Mouse (Mus musculus): ENCODE measurements at regions not wholly inside any gene's neighbourhood (a gene's known extent, or its start where the extent isn't known, plus 50 kb on each side); places are given as distances from the start of the nearest gene placed in this dataset.

DNA sequence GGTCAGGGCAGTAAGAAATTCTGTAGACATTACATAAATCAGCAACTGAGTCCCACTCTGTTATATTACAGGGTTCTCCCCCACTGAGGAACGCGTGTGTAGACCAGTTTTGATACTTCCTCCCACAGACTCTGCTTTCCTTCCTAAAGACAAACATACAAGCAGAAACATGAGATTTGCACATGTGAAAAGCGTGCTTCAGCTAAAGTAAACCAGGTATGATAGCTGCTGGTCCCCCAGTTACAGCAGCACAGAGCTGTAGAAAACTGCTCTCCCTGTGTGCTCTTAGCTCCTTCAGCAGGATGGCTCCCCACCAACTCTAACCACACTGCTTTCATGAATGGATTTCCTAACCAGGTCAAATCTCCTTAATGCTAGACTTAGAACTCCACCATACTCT, 175.0 kb downstream of the Spry2 start:
- Histone ChIP-seq H3K4me1 (ENCODE audit: control insufficient read depth, insufficient read depth, low read length) (no peaks in the 10 kb centered on the region), H3K27ac (ENCODE audit: low read length) (no peak overlapping the region), H3K4me3 (ENCODE audit: low read depth, low read length) (no peak overlapping the region), H3K9me3 (ENCODE audit: control insufficient read depth, low read depth, low read length) (no peaks in the 10 kb centered on the region), H3K4me2 (replicated peaks; ENCODE audit: low read depth, low read length) (no peak overlapping the region), H3K36me3 (ENCODE audit: control insufficient read depth, insufficient read depth, low read length) (no peaks in the 10 kb centered on the region), H3K9ac (replicated peaks; ENCODE audit: low read depth, low read length) (no peak overlapping the region), H3K27me3 (ENCODE audit: control insufficient read depth, insufficient read depth, low read length) (no peaks in the 10 kb centered on the region)
- 66% methylated on average over 3 of the region's 3 CpGs for WGBS
- no peak for ATAC-seq (ENCODE audit: insufficient number of reproducible peaks, insufficient read depth, low FRiP score, low read depth)

DNA sequence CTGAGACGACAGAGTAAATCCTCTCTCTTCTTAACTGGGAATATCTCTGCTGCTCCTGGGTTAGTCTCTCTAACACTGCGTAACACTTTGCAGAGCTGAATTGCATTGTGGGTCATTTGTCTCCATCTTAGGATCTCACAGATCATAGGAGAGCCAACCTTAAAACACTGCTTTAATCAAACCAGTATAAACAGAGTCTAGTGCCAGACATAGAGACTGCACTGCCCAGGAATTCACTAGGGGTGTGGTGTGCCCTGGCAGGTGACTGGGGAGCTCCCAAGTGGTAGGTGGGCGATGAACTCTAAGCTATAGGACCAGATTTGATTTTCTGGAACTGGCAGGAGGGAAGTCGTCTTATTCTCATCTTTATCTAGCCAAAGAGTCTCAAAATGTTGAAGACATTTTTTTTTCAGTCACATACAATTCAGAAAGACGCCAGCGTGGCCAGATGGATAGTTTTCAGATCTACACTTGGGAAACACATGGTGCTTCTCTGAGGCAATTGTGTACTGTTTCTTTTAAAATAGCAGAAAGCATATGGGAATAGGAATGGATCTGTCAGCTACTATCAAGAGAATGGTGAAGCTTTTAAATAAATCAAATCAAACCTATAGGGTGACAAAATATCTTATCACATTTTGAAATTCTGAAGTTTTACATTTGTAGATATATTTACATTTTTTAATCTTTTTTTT, 175.7 kb downstream of the Spry2 start:
- no peaks in the 10 kb centered on the region for H3K27me3 ChIP-seq (ENCODE audit: control insufficient read depth, insufficient read depth, low read length)
- no peak overlapping the region for H3K9ac ChIP-seq (replicated peaks; ENCODE audit: low read depth, low read length)
- H3K9me3 ChIP-seq (ENCODE audit: control insufficient read depth, low read depth, low read length) = no peaks in the 10 kb centered on the region
- no peak overlapping the region for H3K27ac ChIP-seq (ENCODE audit: low read length)
- no peaks in the 10 kb centered on the region for H3K36me3 ChIP-seq (ENCODE audit: control insufficient read depth, insufficient read depth, low read length)
- WGBS = 73% methylated on average over 6 of the region's 6 CpGs
- no peaks in the 10 kb centered on the region for H3K4me1 ChIP-seq (ENCODE audit: control insufficient read depth, insufficient read depth, low read length)
- H3K4me2 ChIP-seq (replicated peaks; ENCODE audit: low read depth, low read length) = no peak overlapping the region
- ATAC-seq (ENCODE audit: insufficient number of reproducible peaks, insufficient read depth, low FRiP score, low read depth) = no peak
- no peak overlapping the region for H3K4me3 ChIP-seq (ENCODE audit: low read depth, low read length)

DNA sequence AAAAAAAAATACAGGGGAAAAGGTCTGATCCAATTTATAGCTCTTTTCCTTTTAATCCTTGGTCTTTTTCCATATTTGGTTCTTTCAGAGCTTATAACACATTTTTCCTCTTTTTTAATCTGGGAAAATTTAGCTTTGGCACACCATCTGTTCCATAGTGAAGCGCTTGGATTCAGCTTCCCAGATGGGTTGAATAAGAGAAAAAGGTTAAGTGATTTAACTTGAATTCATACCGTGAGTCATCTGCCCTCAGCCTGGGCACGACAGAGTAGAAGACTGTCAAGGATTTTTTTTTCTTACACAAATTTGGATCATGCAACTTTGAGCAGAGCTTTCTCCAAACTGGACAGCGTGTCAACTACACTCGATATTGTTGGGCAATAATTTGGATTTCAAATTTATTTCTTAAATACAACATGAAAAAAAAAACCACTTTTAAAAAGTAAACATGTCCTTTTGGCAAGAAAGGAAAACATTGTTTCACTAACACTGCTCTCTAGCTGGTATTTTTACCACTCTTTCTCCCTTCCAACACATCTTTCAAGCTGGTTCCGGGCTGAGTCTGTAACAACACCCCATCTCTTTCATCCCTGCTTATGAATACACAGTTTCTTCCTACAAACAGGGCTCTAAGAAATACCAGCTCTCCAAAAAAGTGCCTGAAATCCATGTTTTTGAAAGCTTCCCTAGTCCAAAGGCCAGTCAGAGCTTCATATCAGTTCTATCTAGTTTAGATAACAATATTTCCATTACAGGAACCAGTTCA, 177.8 kb downstream of the Spry2 start:
- no peak overlapping the region for H3K4me3 ChIP-seq (ENCODE audit: low read depth, low read length)
- H3K9me3 ChIP-seq (ENCODE audit: control insufficient read depth, low read depth, low read length) = no peaks in the 10 kb centered on the region
- no peaks in the 10 kb centered on the region for H3K4me1 ChIP-seq (ENCODE audit: control insufficient read depth, insufficient read depth, low read length)
- H3K27ac ChIP-seq (ENCODE audit: low read length) = no peak overlapping the region
- no peak overlapping the region for H3K4me2 ChIP-seq (replicated peaks; ENCODE audit: low read depth, low read length)
- no peaks in the 10 kb centered on the region for H3K27me3 ChIP-seq (ENCODE audit: control insufficient read depth, insufficient read depth, low read length)
- ATAC-seq (ENCODE audit: insufficient number of reproducible peaks, insufficient read depth, low FRiP score, low read depth) = no peak
- WGBS = 82% methylated on average over 6 of the region's 6 CpGs
- no peak overlapping the region for H3K9ac ChIP-seq (replicated peaks; ENCODE audit: low read depth, low read length)
- H3K36me3 ChIP-seq (ENCODE audit: control insufficient read depth, insufficient read depth, low read length) = no peaks in the 10 kb centered on the region

DNA sequence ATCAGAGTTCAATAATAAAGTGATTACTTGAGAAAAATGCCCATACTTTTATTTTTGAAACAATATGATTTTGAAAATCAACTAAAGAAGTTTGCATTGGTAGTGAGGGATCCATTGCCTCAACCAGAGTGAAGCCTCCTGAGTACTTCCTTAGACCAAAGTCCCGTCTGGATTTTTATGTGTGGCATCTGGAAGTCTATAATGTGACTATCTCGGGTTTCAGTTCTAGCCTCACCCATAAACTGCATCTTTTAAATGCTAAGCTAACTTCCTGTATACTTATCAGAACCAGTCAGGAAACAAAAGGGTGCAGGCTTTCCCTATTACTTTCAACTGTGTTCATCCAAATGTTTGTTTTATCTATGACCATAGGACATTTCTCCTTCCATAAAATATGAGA, 178.8 kb downstream of the Spry2 start:
- H3K27ac ChIP-seq (ENCODE audit: low read length) = no peak overlapping the region
- H3K4me3 ChIP-seq (ENCODE audit: low read depth, low read length) = no peak overlapping the region
- no peaks in the 10 kb centered on the region for H3K4me1 ChIP-seq (ENCODE audit: control insufficient read depth, insufficient read depth, low read length)
- no peaks in the 10 kb centered on the region for H3K27me3 ChIP-seq (ENCODE audit: control insufficient read depth, insufficient read depth, low read length)
- no peaks in the 10 kb centered on the region for H3K36me3 ChIP-seq (ENCODE audit: control insufficient read depth, insufficient read depth, low read length)
- no peak overlapping the region for H3K9ac ChIP-seq (replicated peaks; ENCODE audit: low read depth, low read length)
- H3K4me2 ChIP-seq (replicated peaks; ENCODE audit: low read depth, low read length) = no peak overlapping the region
- WGBS = 53% methylated on average over 2 of the region's 2 CpGs
- ATAC-seq (ENCODE audit: insufficient number of reproducible peaks, insufficient read depth, low FRiP score, low read depth) = no peak
- no peaks in the 10 kb centered on the region for H3K9me3 ChIP-seq (ENCODE audit: control insufficient read depth, low read depth, low read length)

DNA sequence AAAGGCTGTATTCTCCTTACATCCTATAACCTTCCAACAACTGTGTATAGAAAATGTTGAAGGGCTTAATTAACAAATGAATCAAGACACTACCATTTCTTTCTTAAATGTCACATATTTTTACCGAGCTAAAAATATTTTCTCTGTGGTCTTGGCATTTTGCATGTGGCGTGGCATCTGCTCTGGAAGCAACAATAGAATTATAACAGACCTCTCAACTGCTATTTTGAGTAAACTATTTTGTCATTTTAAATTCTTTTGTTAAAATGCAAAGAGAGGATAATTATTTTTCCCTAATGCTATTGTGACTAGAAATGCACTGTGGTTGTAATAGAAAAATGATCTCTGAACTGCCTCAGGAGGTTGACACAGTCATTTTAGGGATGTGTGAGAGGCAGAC, 187.9 kb downstream of the Spry2 start:
- ATAC-seq (ENCODE audit: insufficient number of reproducible peaks, insufficient read depth, low FRiP score, low read depth) = no peak
- no peak overlapping the region for H3K4me3 ChIP-seq (ENCODE audit: low read depth, low read length)
- no peaks in the 10 kb centered on the region for H3K27me3 ChIP-seq (ENCODE audit: control insufficient read depth, insufficient read depth, low read length)
- no peaks in the 10 kb centered on the region for H3K36me3 ChIP-seq (ENCODE audit: control insufficient read depth, insufficient read depth, low read length)
- WGBS = 62% methylated on average over 2 of the region's 2 CpGs
- H3K4me1 ChIP-seq (ENCODE audit: control insufficient read depth, insufficient read depth, low read length) = no peaks in the 10 kb centered on the region
- no peak overlapping the region for H3K9ac ChIP-seq (replicated peaks; ENCODE audit: low read depth, low read length)
- H3K4me2 ChIP-seq (replicated peaks; ENCODE audit: low read depth, low read length) = no peak overlapping the region
- no peak overlapping the region for H3K27ac ChIP-seq (ENCODE audit: low read length)
- H3K9me3 ChIP-seq (ENCODE audit: control insufficient read depth, low read depth, low read length) = no peaks in the 10 kb centered on the region

DNA sequence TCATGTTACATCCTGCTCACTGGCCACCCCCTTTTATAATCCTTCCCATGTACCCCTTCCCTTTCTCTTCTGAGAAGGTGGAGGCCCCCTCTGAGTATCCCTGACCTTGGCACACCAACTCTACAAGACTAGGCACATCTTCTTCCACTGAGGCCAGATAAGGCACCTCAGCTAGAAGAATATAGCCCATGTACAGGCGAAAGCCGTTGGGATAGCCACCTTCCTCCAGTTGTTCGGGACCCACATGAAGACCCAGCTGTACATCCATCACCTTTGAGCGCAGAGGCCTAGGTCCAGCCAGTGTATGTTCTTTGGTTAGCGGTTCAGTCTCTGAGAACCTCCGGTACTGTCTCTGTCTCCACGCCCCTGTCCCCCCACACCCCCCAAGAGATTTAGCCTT, 189.9 kb downstream of the Spry2 start:
- no peaks in the 10 kb centered on the region for H3K27me3 ChIP-seq (ENCODE audit: control insufficient read depth, insufficient read depth, low read length)
- H3K9ac ChIP-seq (replicated peaks; ENCODE audit: low read depth, low read length) = no peak overlapping the region
- no peaks in the 10 kb centered on the region for H3K4me1 ChIP-seq (ENCODE audit: control insufficient read depth, insufficient read depth, low read length)
- no peaks in the 10 kb centered on the region for H3K9me3 ChIP-seq (ENCODE audit: control insufficient read depth, low read depth, low read length)
- 94% methylated on average over 7 of the region's 7 CpGs for WGBS
- H3K27ac ChIP-seq (ENCODE audit: low read length) = no peak overlapping the region
- H3K4me3 ChIP-seq (ENCODE audit: low read depth, low read length) = no peak overlapping the region
- no peak for ATAC-seq (ENCODE audit: insufficient number of reproducible peaks, insufficient read depth, low FRiP score, low read depth)
- no peaks in the 10 kb centered on the region for H3K36me3 ChIP-seq (ENCODE audit: control insufficient read depth, insufficient read depth, low read length)
- H3K4me2 ChIP-seq (replicated peaks; ENCODE audit: low read depth, low read length) = no peak overlapping the region

DNA sequence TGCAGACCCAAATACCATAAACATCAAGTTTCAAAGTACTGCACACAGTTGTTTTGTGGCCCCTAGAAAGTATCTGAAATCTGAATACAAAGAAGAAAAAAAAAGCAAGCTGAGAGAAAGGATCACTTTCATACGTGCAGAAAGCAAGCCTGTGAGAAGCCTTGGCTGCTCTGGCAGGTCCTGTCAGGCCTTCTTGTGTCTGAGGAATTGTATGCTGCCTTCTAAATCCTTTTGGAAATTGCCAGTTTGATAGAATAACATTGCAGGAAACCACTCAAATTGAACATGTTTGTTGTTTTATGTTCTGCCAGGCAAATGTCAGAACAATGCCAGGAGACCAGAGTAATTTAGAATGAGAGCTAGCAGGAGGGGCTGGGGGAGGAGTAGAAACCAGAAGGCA, 198.0 kb downstream of the Spry2 start:
- Histone ChIP-seq H3K4me2 (replicated peaks; ENCODE audit: low read depth, low read length) (no peak overlapping the region), H3K27me3 (ENCODE audit: control insufficient read depth, insufficient read depth, low read length) (no peaks in the 10 kb centered on the region), H3K27ac (ENCODE audit: low read length) (no peak overlapping the region), H3K4me1 (ENCODE audit: control insufficient read depth, insufficient read depth, low read length) (no peaks in the 10 kb centered on the region), H3K4me3 (ENCODE audit: low read depth, low read length) (no peak overlapping the region), H3K9me3 (ENCODE audit: control insufficient read depth, low read depth, low read length) (no peaks in the 10 kb centered on the region), H3K36me3 (ENCODE audit: control insufficient read depth, insufficient read depth, low read length) (no peaks in the 10 kb centered on the region), H3K9ac (replicated peaks; ENCODE audit: low read depth, low read length) (no peak overlapping the region)
- 33% methylated on average over 1 of the region's 1 CpGs for WGBS
- no peak for ATAC-seq (ENCODE audit: insufficient number of reproducible peaks, insufficient read depth, low FRiP score, low read depth)

DNA sequence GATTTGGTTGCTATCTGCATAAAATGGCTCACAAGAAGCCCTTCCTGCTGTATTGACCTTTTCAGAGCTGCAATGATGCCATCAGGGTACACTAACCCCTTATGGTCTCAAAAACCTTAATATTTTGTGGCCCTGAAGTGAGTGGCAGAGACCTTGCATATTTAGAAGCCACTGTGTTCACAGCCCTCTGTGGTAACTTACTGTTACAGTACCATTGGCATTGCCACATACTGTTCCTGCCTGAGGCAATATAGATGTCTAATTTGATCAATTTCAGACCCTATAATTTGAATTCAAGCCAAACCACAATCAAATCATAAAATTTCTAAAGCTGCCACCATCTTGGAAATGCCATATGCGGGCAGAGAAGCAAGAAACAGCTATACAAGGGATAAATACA, 198.5 kb downstream of the Spry2 start:
- Histone ChIP-seq H3K27me3 (ENCODE audit: control insufficient read depth, insufficient read depth, low read length) (no peaks in the 10 kb centered on the region), H3K36me3 (ENCODE audit: control insufficient read depth, insufficient read depth, low read length) (no peaks in the 10 kb centered on the region), H3K9me3 (ENCODE audit: control insufficient read depth, low read depth, low read length) (no peaks in the 10 kb centered on the region), H3K9ac (replicated peaks; ENCODE audit: low read depth, low read length) (no peak overlapping the region), H3K4me1 (ENCODE audit: control insufficient read depth, insufficient read depth, low read length) (no peaks in the 10 kb centered on the region), H3K27ac (ENCODE audit: low read length) (no peak overlapping the region), H3K4me3 (ENCODE audit: low read depth, low read length) (no peak overlapping the region), H3K4me2 (replicated peaks; ENCODE audit: low read depth, low read length) (no peak overlapping the region)
- ATAC-seq (ENCODE audit: insufficient number of reproducible peaks, insufficient read depth, low FRiP score, low read depth) = no peak
- WGBS = 79% methylated on average over 1 of the region's 1 CpGs

DNA sequence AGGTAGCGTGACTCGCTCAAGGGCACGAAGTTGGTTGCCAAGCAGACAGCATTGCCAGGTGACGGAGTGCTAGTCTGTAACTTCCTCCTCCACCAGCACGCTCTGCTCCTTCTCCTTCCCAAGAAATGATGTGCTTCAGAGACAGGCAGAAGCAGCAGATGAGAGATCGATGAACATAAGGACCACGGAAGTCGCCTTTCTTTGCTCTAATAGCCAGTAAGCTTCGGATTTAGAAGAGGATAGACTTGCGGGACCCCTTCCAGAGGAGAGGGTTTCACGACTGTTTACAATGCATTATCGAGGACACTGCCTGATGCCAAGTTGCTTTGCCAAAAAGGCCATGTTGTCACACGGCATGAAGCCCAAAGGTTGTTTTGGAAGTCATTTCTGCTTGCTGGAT, 199.2 kb downstream of the Spry2 start:
- 86% methylated on average over 13 of the region's 13 CpGs for whole genome bisulfite sequencing
- H3K36me3 ChIP-seq (ENCODE audit: control insufficient read depth, insufficient read depth, low read length) = no peaks in the 10 kb centered on the region
- H3K4me1 ChIP-seq (ENCODE audit: control insufficient read depth, insufficient read depth, low read length) = no peaks in the 10 kb centered on the region
- H3K9ac ChIP-seq (replicated peaks; ENCODE audit: low read depth, low read length) = no peak overlapping the region
- H3K27me3 ChIP-seq (ENCODE audit: control insufficient read depth, insufficient read depth, low read length) = no peaks in the 10 kb centered on the region
- no peak overlapping the region for H3K4me3 ChIP-seq (ENCODE audit: low read depth, low read length)
- H3K27ac ChIP-seq (ENCODE audit: low read length) = no peak overlapping the region
- H3K9me3 ChIP-seq (ENCODE audit: control insufficient read depth, low read depth, low read length) = no peaks in the 10 kb centered on the region
- H3K4me2 ChIP-seq (replicated peaks; ENCODE audit: low read depth, low read length) = no peak overlapping the region
- no peak for ATAC-seq (ENCODE audit: insufficient number of reproducible peaks, insufficient read depth, low FRiP score, low read depth)

Data from stomach, embryonic 14.5 days (tissue).